Mouse (Mus musculus) spleen, adult 2 months (tissue): ENCODE data around the gene Gpx6. TPM values are rescaled to one million over a fixed set of nuclear protein-coding genes. Genes with fewer than 3 reads are reported as not detected.

Experiments
- DNase-seq, 2 experiments: peaks; one replicate each; pipeline versions ENCODE4 v3.0.0 to v3.0.0-alpha.2; 2012 to 2021; ENCODE audit warnings: low spot score in 2 of 2, low read depth in 1 of 2
- H3K27ac ChIP-seq: fragments of 200-500 bp; 2 replicates; pipeline ENCODE4 v1.5.1; 2012; ENCODE audit warnings: low read length, inconsistent platforms; ENCODE audit not compliant: insufficient read depth
- H3K27me3 ChIP-seq: fragments of 200-500 bp; 2 replicates; pipeline ENCODE4 v1.6.1; 2012; ENCODE audit warnings: mild to moderate bottlenecking, moderate library complexity, low read length, inconsistent platforms; ENCODE audit not compliant: control insufficient read depth, insufficient read depth
- H3K36me3 ChIP-seq: fragments of 200-500 bp; 2 replicates; pipeline ENCODE4 v1.6.1; 2012; ENCODE audit warnings: mild to moderate bottlenecking, low read length, inconsistent platforms; ENCODE audit not compliant: control insufficient read depth, insufficient read depth
- H3K4me1 ChIP-seq: fragments of 200-500 bp; 2 replicates; pipeline ENCODE4 v1.6.1; 2011; ENCODE audit warnings: inconsistent platforms; ENCODE audit not compliant: control insufficient read depth, insufficient read depth, insufficient read length
- H3K4me3 ChIP-seq: fragments of 200-500 bp; 2 replicates; pipeline ENCODE4 v1.5.1; 2011; ENCODE audit warnings: mild to moderate bottlenecking, inconsistent platforms; ENCODE audit not compliant: insufficient read depth, insufficient read length; ENCODE audit errors: extremely low read depth
- CTCF ChIP-seq: fragments of 200-500 bp; IDR thresholded peaks from 2 replicates; pipeline ENCODE4 v1.5.1; 2011; ENCODE audit warnings: mild to moderate bottlenecking, inconsistent platforms; ENCODE audit not compliant: insufficient read depth, insufficient read length, insufficient replicate concordance; ENCODE audit errors: extremely low read depth
- POLR2A ChIP-seq: fragments of 200-500 bp; IDR thresholded peaks from 2 replicates; pipeline ENCODE4 v1.6.1; 2011; ENCODE audit warnings: low read depth, low read length, inconsistent platforms
- WGBS: fragments of 180-500 bp; shearing (Covaris S2); methylation state at CpG from one replicate; pipeline ENCODE4 v1.1.7; 2018; 5-methylcytosine and 5-hydroxymethylcytosine counted together
- polyA plus RNA-seq: library from polyadenylated mRNA; depleted of rRNA; stranded (reverse); fragments of >200 nt; gene quantifications from 2 replicates; pipeline ENCODE4 v1.2.3, GENCODE M21; 2012

Gpx6 gene
- polyA plus RNA-seq, 1 experiment, result not detected

GRCm38 (mm10) chr13:21322509-21323375 is 10.8 kb downstream of the Gpx6 start:
- Histone ChIP-seq H3K27me3 (peaks cover 6% of the 10 kb centered on the region), H3K27ac (no peak overlapping the region), H3K4me3 (no peak overlapping the region), H3K36me3 (no peaks in the 10 kb centered on the region), H3K4me1 (no peaks in the 10 kb centered on the region; the same call in 1 of the 2 replicates)
- 14% methylated on average over 18 of the region's 18 CpGs for WGBS
- DNase-seq, result no peak
- TF ChIP-seq CTCF (no peak), POLR2A (no peak)

- Histone ChIP-seq H3K27ac (no peak overlapping the region), H3K4me1 (no peaks in the 10 kb centered on the region; the same call in 1 of the 2 replicates), H3K27me3 (peaks cover 8% of the 10 kb centered on the region), H3K4me3 (no peak overlapping the region), H3K36me3 (no peaks in the 10 kb centered on the region)
- TF ChIP-seq CTCF (no peak), POLR2A (no peak)
- no peak for DNase-seq
- WGBS, result 27% methylated on average over 6 of the region's 6 CpGs
These were observed 11.5 kb downstream of the Gpx6 start for GRCm38 (mm10) chr13:21323405-21323804.

- H3K27me3 ChIP-seq, result peaks cover 8% of the 10 kb centered on the region
These were observed 14.3 kb downstream of the Gpx6 start for GRCm38 (mm10) chr13:21326191-21326590.

GRCm38 (mm10) chr13:21326657-21327211 is 14.8 kb downstream of the Gpx6 start:
- Histone ChIP-seq H3K4me3 (peak overlapping the region; percentile 42), H3K36me3 (no peaks in the 10 kb centered on the region), H3K27me3 (peaks cover 8% of the 10 kb centered on the region), H3K4me1 (no peaks in the 10 kb centered on the region; the same call in 1 of the 2 replicates), H3K27ac (no peak overlapping the region)
- WGBS, result 2% methylated on average over 24 of the region's 24 CpGs
- DNase-seq, result peak in 1 of 2 experiments; percentile 12
- peak; percentile 38; the same call in 1 of the 2 replicates for TF ChIP-seq CTCF
- no peak for TF ChIP-seq POLR2A

More at GRCm38 (mm10) chr13:21326191-21326590, 14.3 kb downstream of the Gpx6 start:
- no peak for DNase-seq
- H3K36me3 ChIP-seq, result no peaks in the 10 kb centered on the region
- no peaks in the 10 kb centered on the region; the same call in 1 of the 2 replicates for H3K4me1 ChIP-seq
- WGBS, result 11% methylated on average over 4 of the region's 4 CpGs
- no peak overlapping the region for H3K27ac ChIP-seq
- H3K4me3 ChIP-seq, result no peak overlapping the region; the same call in 1 of the 2 replicates
- no peak for TF ChIP-seq CTCF
- TF ChIP-seq POLR2A, result no peak

- H3K36me3 ChIP-seq, result no peaks in the 10 kb centered on the region
- no peak for DNase-seq
- H3K4me3 ChIP-seq, result no peak overlapping the region
- peaks cover 8% of the 10 kb centered on the region for H3K27me3 ChIP-seq
- no peak overlapping the region for H3K27ac ChIP-seq
- H3K4me1 ChIP-seq, result no peaks in the 10 kb centered on the region; the same call in 1 of the 2 replicates
- 6% methylated on average over 9 of the region's 9 CpGs for WGBS
- TF ChIP-seq CTCF, result no peak
- no peak for TF ChIP-seq POLR2A
These were observed 15.5 kb downstream of the Gpx6 start for GRCm38 (mm10) chr13:21327424-21327823.

DNA sequence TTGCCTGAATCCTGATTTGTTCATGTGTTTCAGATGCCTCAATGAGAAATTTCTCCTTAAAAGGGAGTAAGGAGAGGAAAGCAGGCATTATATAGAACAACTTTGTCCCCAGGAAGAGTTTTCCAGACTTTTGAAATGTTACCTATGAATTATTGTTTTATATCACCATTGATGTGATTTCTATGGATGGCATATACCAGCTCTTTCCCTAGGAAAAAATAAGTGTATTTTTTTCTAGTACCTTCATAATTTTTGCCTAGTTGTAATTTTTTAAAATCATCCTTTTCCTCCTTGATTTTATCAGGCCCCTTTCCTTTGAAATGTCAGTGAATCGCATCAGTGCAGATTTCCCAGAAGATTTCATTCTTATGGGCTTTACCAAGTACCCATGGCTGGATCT is 34.7 kb downstream of the Gpx6 start, which contains the start of gene Olfr1367:
Gene Olfr1367, plus strand, starts transcription at position 301 of the 400 bp plus-strand sequence.
- Histone ChIP-seq H3K36me3 (no peaks in the 10 kb centered on the region), H3K27me3 (no peaks in the 10 kb centered on the region; the same call in 1 of the 2 replicates), H3K4me3 (no peak within 1 kb of the TSS), H3K27ac (no peak within 1 kb of the TSS), H3K4me1 (no peaks in the 10 kb centered on the region)
- no peak for TF ChIP-seq CTCF
- no peak for TF ChIP-seq POLR2A
- DNase-seq, result no peak
- WGBS, result 81% methylated on average over 1 of the region's 1 CpGs

- Histone ChIP-seq H3K27me3 (no peaks in the 10 kb centered on the region), H3K27ac (no peak overlapping the region), H3K4me1 (no peaks in the 10 kb centered on the region), H3K36me3 (no peaks in the 10 kb centered on the region), H3K4me3 (no peak overlapping the region)
- TF ChIP-seq POLR2A, result no peak
- no peak for DNase-seq
These were observed 38.7 kb downstream of the Gpx6 start for GRCm38 (mm10) chr13:21350593-21350992.
